Mouse (Mus musculus) liver, embryonic 14.5 days (tissue): ENCODE data around the gene Rtbdn. TPM values are rescaled to one million over a fixed set of nuclear protein-coding genes. Genes with fewer than 3 reads are reported as not detected.

Source experiments
- ATAC-seq: fragments of 200-750 bp; cut with Nextera tagmentation; 2 replicates; pipeline ENCODE4 v1.8.0; 2017; ENCODE audit warnings: moderate number of reproducible peaks, mild to moderate bottlenecking, moderate library complexity; ENCODE audit not compliant: insufficient read depth
- DNase-seq, 3 experiments: peaks; one replicate each; pipeline ENCODE4 v3.0.0-alpha.2; 2012 to 2013; ENCODE audit warnings: low read depth in 3 of 3, low spot score in 3 of 3
- H3K27ac ChIP-seq: fragments of 300-500 bp; sonication (generic); 2 replicates; pipeline ENCODE4 v1.5.1; 2014; ENCODE audit warnings: moderate library complexity, mild to moderate bottlenecking, control low read depth, inconsistent platforms
- H3K27me3 ChIP-seq: fragments of 300-500 bp; sonication (generic); 2 replicates; pipeline ENCODE4 v1.6.1; 2014; ENCODE audit warnings: mild to moderate bottlenecking, low read length, moderate library complexity; ENCODE audit not compliant: control insufficient read depth, insufficient read depth
- H3K36me3 ChIP-seq: fragments of 300-500 bp; sonication (generic); replicated peaks from 2 replicates; pipeline ENCODE4 v1.6.1; 2014; ENCODE audit warnings: low read depth; ENCODE audit not compliant: control insufficient read depth, insufficient read depth
- H3K4me1 ChIP-seq, 2 experiments: fragments of 200-500 bp in 1 of 2; fragments of 300-500 bp in 1 of 2; sonication (generic) in 1 of 2; replicated peaks; 2 replicates each; pipeline ENCODE4 v1.6.1; 2012 to 2014; ENCODE audit warnings: antibody characterized with exemption in 1 of 2, inconsistent platforms in 1 of 2, low read length in 1 of 2; ENCODE audit not compliant: control insufficient read depth in 2 of 2, insufficient read depth in 2 of 2
- H3K4me2 ChIP-seq: fragments of 300-500 bp; sonication (generic); 2 replicates; pipeline ENCODE4 v1.6.1; 2014; ENCODE audit warnings: low read depth, mild to moderate bottlenecking, control low read depth, moderate library complexity
- H3K4me3 ChIP-seq, 2 experiments: fragments of 200-500 bp in 1 of 2; fragments of 300-500 bp in 1 of 2; sonication (generic) in 1 of 2; 2 replicates each; pipeline ENCODE4 v1.5.1; 2012 to 2014; ENCODE audit warnings: low read depth in 2 of 2, low read length in 2 of 2, mild to moderate bottlenecking in 2 of 2, control low read depth in 1 of 2, inconsistent platforms in 1 of 2, moderate library complexity in 1 of 2; ENCODE audit not compliant: insufficient read depth in 1 of 2
- H3K9ac ChIP-seq: fragments of 300-500 bp; sonication (generic); replicated peaks from 2 replicates; pipeline ENCODE4 v1.6.1; 2014; ENCODE audit warnings: mild to moderate bottlenecking, control low read depth, moderate library complexity
- H3K9me3 ChIP-seq: fragments of 300-500 bp; sonication (generic); 2 replicates; pipeline ENCODE4 v1.6.1; 2016; ENCODE audit warnings: low read length, mixed read lengths; ENCODE audit not compliant: control insufficient read depth
- CTCF ChIP-seq: IDR thresholded peaks from 2 replicates; pipeline ENCODE4 v1.5.1; 2016; ENCODE audit warnings: antibody characterized with exemption, low read depth, control low read depth
- EP300 ChIP-seq: IDR thresholded peaks from 2 replicates; pipeline ENCODE4 v1.6.1; 2016; ENCODE audit warnings: antibody characterized with exemption, low read depth
- WGBS: fragments of 180-500 bp; shearing (Covaris S2); extraction: QIAGEN DNeasy Blood & Tissue Kit; methylation state at CpG from one replicate; pipeline ENCODE4 v1.1.7; 2014; ENCODE audit not compliant: insufficient replicate concordance; 5-methylcytosine and 5-hydroxymethylcytosine counted together
- polyA plus RNA-seq, 2 experiments: library from polyadenylated mRNA; depleted of rRNA in 1 of 2; stranded (reverse) in 1 of 2; unstranded in 1 of 2; fragments of >200 nt; fragmentation: Nextera tagmentation in 1 of 2; extraction: Ambion mirVana in 1 of 2; gene quantifications; 2 replicates each; pipeline versions ENCODE4 v1.2.1 to v1.2.3; 2012 to 2014

Gene Rtbdn
- polyA plus RNA-seq, 2 experiments, result not detected

- no peak for ATAC-seq
- Histone ChIP-seq H3K9me3 (no peaks in the 10 kb centered on the region), H3K4me2 (no peak overlapping the region), H3K4me1 (peaks cover 46 to 53% of the 10 kb centered on the region in 2 experiments), H3K27ac (no peak overlapping the region), H3K27me3 (no peaks in the 10 kb centered on the region), H3K4me3 (no peak overlapping the region), H3K36me3 (no peaks in the 10 kb centered on the region), H3K9ac (peak overlapping the region; percentile 29; the same call in 1 of the 2 replicates)
- WGBS, result 32% methylated on average over 3 of the region's 3 CpGs
- no peak for DNase-seq
- TF ChIP-seq EP300, result no peak
- no peak for TF ChIP-seq CTCF
Observed at GRCm38 (mm10) chr8:84982499-84983011, 35.8 kb downstream of the Rtbdn start.

- Histone ChIP-seq H3K9ac (peak overlapping the region; percentile 64), H3K27ac (peak overlapping the region; percentile 52), H3K4me2 (peak overlapping the region; percentile 99), H3K4me3 (peak overlapping the region; percentile 41 to 55), H3K4me1 (peaks cover 45 to 46% of the 10 kb centered on the region in 2 experiments), H3K27me3 (no peaks in the 10 kb centered on the region), H3K9me3 (no peaks in the 10 kb centered on the region), H3K36me3 (no peaks in the 10 kb centered on the region)
- TF ChIP-seq CTCF (no peak), EP300 (no peak)
- 18% methylated on average over 16 of the region's 16 CpGs for WGBS
- ATAC-seq, result peak; percentile 10; the same call in 1 of the 2 replicates
- no peak for DNase-seq
Observed at GRCm38 (mm10) chr8:84984294-84985048, 37.7 kb downstream of the Rtbdn start.

GRCm38 (mm10) chr8:84985049-84985683, 38.4 kb downstream of the Rtbdn start:
- no peak for DNase-seq
- ATAC-seq, result no peak
- WGBS, result 1% methylated on average over 23 of the region's 23 CpGs

GRCm38 (mm10) chr8:84985684-84986378, 39.0 kb downstream of the Rtbdn start:
- peaks cover 40 to 43% of the 10 kb centered on the region in 2 experiments for H3K4me1 ChIP-seq
- no peaks in the 10 kb centered on the region for H3K27me3 ChIP-seq

More at GRCm38 (mm10) chr8:84985049-84985683, 38.4 kb downstream of the Rtbdn start:
- peak overlapping the region; percentile 41 to 55 for H3K4me3 ChIP-seq
- H3K36me3 ChIP-seq, result no peaks in the 10 kb centered on the region
- peak overlapping the region; percentile 60 for H3K27ac ChIP-seq
- peaks cover 43 to 45% of the 10 kb centered on the region in 2 experiments for H3K4me1 ChIP-seq
- no peak for TF ChIP-seq EP300
- no peak for TF ChIP-seq CTCF
- H3K27me3 ChIP-seq, result no peaks in the 10 kb centered on the region
- peak overlapping the region; percentile 99 for H3K4me2 ChIP-seq
- H3K9me3 ChIP-seq, result no peaks in the 10 kb centered on the region
- peak overlapping the region; percentile 64 for H3K9ac ChIP-seq

More at GRCm38 (mm10) chr8:84985684-84986378, 39.0 kb downstream of the Rtbdn start:
- Histone ChIP-seq H3K36me3 (no peaks in the 10 kb centered on the region), H3K9ac (peak overlapping the region; percentile 64), H3K4me3 (peak overlapping the region; percentile 41 to 55), H3K9me3 (no peaks in the 10 kb centered on the region), H3K4me2 (peak overlapping the region; percentile 99), H3K27ac (peak overlapping the region; percentile 60)
- WGBS, result under 1% methylated on average over 53 of the region's 53 CpGs
- peak; percentile 17 for ATAC-seq
- peak in 1 of 3 experiments; percentile 80 for DNase-seq
- TF ChIP-seq EP300 (no peak), CTCF (no peak)
